Mouse (Mus musculus): ENCODE measurements around the gene Ank2. TPM values are rescaled to one million over a fixed set of nuclear protein-coding genes. Genes with fewer than 3 reads are reported as not detected.
"Not testable (repeated sequence)": the region's sequence is repeated elsewhere in the genome, so short reads cannot be mapped to it uniquely, and the experiment has no call there.

Gene Ank2
- total RNA-seq, 1 experiment from 2014 or later = 0.12 TPM

DNA sequence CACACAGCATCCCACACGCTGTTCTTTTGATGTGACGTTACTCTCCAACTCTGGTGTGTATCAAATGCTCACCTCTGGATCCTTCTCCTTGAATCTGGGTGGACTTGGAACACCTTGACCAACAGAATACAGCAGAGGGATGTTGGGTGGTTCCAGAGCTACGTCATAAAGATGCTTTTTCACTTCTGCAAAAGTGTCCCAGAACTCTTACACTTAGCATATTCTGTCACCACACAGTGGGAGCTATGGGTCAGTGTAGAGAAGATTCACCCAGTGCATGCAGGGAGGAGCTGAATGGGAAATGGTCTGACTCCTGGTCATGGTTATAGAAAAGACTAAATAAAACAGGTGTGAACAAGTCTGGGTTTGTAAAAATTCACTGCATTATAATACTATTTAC is 6.5 kb downstream of the Ank2 start:
- no peak for ATAC-seq (ENCODE audit: extremely low read depth, insufficient number of reproducible peaks, low FRiP score, poor library complexity, severe bottlenecking)

GRCm38 (mm10) chr3:127487302-127487701 is 11.8 kb downstream of the Ank2 start:
- ATAC-seq (ENCODE audit: extremely low read depth, insufficient number of reproducible peaks, low FRiP score, poor library complexity, severe bottlenecking) = no peak

DNA sequence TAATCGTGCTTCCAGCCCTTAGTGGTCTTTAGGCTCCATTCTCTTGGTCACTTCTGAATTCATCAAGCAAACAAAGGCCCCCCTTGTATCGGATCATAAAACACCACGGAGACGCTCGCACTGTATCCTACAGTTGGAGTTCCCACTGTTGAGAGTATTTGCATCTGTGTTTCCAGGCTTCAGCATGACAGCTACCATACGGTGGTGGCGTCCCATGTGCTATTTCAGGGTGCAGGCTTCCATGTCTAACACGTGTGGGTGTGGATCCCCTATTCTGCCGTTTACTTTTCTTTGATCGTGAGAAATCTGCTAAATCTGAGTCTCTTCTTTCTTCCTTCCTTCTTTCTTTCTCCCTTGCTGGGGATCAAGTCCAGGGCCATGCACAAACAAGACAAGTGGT is 14.0 kb downstream of the Ank2 start:
- ATAC-seq (ENCODE audit: extremely low read depth, insufficient number of reproducible peaks, low FRiP score, poor library complexity, severe bottlenecking) = no peak

- no peak for ATAC-seq (ENCODE audit: extremely low read depth, insufficient number of reproducible peaks, low FRiP score, poor library complexity, severe bottlenecking)
These were observed 17.5 kb downstream of the Ank2 start for GRCm38 (mm10) chr3:127481658-127482057.

DNA sequence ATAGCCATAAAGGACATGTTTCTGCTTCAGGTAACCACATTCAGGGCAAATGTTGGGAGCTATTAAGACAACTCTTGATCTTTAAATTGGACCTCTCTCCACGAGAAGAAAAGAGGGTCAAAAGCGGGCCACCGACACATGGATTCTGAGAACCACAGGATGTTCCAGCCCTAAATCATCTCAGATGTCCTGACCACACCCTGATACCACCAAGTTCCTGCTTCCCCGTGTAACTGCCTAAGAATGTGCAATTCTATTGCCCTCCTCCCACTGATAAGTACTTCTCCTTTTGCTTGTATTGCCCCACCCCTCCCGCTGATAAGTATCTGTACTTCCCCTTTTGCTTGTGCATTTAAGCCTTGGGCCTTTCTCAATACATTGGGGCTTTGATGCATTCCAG is 18.8 kb downstream of the Ank2 start:
- not testable (repeated sequence) for ATAC-seq (ENCODE audit: extremely low read depth, insufficient number of reproducible peaks, low FRiP score, poor library complexity, severe bottlenecking)

DNA sequence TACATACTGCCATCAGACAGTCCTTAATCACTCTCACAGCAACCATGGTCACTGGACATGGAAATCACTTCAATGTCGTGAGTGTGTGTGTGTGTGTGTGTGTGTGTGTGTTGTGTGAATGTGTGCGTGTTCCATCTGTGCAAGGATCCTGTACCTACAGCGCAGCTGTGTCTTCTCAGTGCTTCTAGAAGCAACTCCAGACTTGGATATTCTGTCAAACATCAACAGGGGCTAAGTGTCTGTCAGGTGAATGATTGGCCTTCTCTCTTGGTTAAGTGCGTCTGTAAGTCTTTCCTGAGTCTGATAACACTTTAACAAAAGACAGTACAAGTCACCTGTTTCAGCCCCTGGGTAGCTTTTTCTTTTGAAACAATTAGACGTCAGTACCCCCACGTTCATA is 25.0 kb downstream of the Ank2 start:
- no peak for ATAC-seq (ENCODE audit: extremely low read depth, insufficient number of reproducible peaks, low FRiP score, poor library complexity, severe bottlenecking)

GRCm38 (mm10) chr3:127469164-127469752 is 29.9 kb downstream of the Ank2 start:
- no peak for ATAC-seq (ENCODE audit: extremely low read depth, insufficient number of reproducible peaks, low FRiP score, poor library complexity, severe bottlenecking)

- ATAC-seq (ENCODE audit: extremely low read depth, insufficient number of reproducible peaks, low FRiP score, poor library complexity, severe bottlenecking) = no peak
These were observed 30.6 kb downstream of the Ank2 start for GRCm38 (mm10) chr3:127468569-127468968.

DNA sequence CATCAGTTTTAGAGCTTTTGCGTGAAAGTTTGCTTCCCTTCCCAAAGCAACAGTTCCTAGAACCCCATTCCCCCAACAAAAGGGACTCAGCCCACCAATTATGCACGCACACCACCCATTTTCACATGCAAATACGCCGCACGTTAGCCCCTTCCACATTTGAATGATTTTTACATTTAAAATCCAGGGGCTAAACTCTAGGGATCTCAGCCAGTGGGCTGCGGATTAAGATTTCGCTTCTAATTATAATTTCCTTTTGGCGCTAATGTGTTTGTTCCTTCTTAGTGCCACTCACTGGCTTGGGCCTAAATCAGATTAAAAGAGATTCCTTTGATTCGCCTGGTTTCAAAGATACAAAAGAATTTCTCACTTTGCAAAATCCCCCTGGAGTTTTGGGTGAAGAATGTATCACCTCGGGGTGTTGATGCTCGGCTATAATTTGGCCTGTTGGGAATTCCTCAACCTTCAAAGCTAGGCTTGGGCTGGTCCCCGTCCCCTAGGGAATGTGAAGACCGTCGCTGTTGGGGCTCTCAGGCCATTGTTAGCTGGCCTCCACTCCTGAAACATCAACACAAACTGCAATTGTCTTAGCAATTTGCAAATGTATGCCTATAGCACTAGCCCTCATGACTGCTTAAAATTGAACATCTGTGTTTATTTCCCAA is 35.2 kb downstream of the Ank2 start:
- no peak for ATAC-seq (ENCODE audit: extremely low read depth, insufficient number of reproducible peaks, low FRiP score, poor library complexity, severe bottlenecking)

DNA sequence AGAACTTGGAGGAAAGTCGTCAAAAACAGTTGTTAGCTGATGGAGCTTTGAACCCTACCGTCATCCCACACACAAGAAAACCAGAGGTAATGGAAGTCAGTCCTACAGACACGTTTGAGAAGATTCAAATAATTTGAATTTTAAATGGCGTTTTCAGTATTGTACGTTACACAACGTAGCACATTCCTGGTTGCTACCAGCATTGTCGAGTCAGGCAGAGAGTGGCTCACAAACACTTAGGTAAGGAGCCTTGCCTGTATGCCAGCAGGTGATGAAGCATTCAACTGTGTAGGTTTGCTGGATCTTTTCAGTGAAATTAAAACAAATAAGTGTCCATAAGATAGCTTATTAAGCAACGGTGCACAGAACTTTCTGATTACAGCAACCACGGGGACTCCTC is 36.0 kb downstream of the Ank2 start:
- no peak for ATAC-seq (ENCODE audit: extremely low read depth, insufficient number of reproducible peaks, low FRiP score, poor library complexity, severe bottlenecking)

- no peak for ATAC-seq (ENCODE audit: extremely low read depth, insufficient number of reproducible peaks, low FRiP score, poor library complexity, severe bottlenecking)
These were observed 36.7 kb downstream of the Ank2 start for GRCm38 (mm10) chr3:127462413-127462812.

DNA sequence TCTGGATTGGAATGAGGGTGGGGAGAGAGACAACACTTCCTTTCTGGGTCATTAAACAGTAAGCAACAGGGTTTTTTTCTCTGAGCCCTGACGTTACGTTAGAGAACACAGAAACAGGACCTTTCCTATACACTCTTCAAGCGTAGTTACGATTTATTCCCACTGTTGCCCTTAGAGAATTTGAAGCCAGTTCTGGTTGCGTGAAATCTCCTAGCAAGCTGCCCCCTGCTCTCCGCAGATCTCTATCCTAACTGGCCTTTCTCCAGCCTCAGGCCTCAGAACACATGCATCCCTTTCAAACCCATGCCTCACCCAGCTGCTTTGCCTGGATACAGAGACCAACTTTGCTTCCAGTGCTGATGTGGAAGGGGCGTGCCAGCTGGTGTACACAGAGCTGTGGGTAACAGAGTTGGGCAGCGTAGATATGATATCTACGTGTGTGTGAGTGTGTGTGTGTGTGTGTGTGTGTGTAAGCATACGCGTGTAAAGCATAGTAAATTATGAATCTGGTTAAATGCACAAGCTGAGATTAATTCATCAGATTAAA is 38.2 kb downstream of the Ank2 start:
- ATAC-seq (ENCODE audit: extremely low read depth, insufficient number of reproducible peaks, low FRiP score, poor library complexity, severe bottlenecking) = no peak

- no peak for ATAC-seq (ENCODE audit: extremely low read depth, insufficient number of reproducible peaks, low FRiP score, poor library complexity, severe bottlenecking)
These were observed 39.3 kb downstream of the Ank2 start for GRCm38 (mm10) chr3:127459858-127460257.

DNA sequence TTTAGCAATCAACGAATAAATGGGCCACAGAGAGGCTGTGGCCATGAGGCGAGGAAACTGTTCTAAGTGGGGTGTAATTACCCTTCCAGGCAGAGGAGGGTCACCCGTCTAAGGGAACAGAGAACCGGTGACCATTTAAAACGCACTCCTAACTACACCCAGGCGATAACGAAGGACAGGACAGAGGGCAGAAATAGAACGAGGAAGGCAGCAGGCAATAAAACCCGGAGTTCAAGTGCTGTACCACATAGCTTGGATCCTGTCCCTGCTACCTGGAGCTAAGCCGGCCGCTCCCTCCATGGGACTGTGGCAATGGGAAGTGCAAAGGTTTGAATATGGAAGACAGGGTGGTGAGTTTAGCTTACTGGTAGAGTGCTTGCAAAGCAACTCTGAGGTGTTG is 40.2 kb downstream of the Ank2 start:
- no peak for ATAC-seq (ENCODE audit: extremely low read depth, insufficient number of reproducible peaks, low FRiP score, poor library complexity, severe bottlenecking)

- no peak for ATAC-seq (ENCODE audit: extremely low read depth, insufficient number of reproducible peaks, low FRiP score, poor library complexity, severe bottlenecking)
These were observed 40.7 kb downstream of the Ank2 start for GRCm38 (mm10) chr3:127458420-127458798.

DNA sequence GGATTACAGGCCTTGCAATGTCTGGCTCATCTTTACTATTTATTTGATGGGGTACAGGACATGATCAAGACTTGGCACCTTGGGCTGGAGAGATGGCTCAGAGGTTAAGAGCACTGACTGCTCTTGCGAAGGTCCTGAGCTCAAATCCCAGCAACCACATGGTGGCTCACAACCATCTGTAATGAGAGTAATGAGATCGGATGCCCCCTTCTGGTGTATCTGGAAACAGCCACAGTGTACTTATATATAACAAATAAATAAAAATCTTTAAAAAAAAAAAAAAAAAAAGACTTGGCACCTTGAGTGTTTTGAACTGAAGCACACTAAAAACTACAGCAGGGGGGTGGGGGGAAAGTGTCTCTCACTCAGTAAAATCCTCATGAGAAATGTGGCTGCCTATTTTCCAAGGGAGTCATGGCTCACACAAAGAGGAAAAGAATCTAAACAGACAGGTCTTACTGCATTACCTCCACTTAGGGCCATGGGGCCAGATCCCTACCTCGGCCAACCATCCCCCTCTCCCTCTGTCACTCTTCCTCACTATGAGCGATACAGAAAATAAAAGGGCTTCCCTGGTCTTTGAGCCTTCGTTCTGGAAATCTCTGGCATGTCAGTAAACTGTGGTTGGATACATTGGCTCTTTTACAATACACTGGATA is 41.3 kb downstream of the Ank2 start:
- ATAC-seq (ENCODE audit: extremely low read depth, insufficient number of reproducible peaks, low FRiP score, poor library complexity, severe bottlenecking) = no peak

GRCm38 (mm10) chr3:127453738-127454137 is 45.4 kb downstream of the Ank2 start:
- no peak for ATAC-seq (ENCODE audit: extremely low read depth, insufficient number of reproducible peaks, low FRiP score, poor library complexity, severe bottlenecking)

- no peak for ATAC-seq (ENCODE audit: extremely low read depth, insufficient number of reproducible peaks, low FRiP score, poor library complexity, severe bottlenecking)
These were observed 45.9 kb downstream of the Ank2 start for GRCm38 (mm10) chr3:127453254-127453653.

DNA sequence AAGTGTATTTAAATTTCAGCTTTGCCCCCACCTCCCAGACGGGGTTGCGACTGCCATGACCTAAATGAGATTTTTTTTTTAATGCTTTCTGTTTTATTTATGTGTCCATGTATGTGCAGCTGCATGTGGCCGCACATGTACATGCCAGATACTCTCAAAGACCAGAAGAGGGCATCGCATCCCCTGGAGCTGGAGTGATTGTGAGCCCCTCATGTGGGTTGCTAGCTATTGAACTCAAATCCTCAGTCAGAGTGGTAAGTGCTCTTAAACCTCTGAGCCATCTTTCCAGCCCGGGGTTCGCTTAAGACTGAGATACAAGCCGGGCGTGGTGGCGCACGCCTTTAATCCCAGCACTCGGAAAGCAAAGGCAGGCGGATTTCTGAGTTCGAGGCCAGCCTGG is 46.9 kb downstream of the Ank2 start:
- ATAC-seq (ENCODE audit: extremely low read depth, insufficient number of reproducible peaks, low FRiP score, poor library complexity, severe bottlenecking) = no peak

GRCm38 (mm10) chr3:127451741-127452140 is 47.4 kb downstream of the Ank2 start:
- ATAC-seq (ENCODE audit: extremely low read depth, insufficient number of reproducible peaks, low FRiP score, poor library complexity, severe bottlenecking) = no peak

Measured in neutrophil, adult 5-6 weeks (primary cell).